17 mouse cellular contexts compared by ENCODE assay signal in genomic region chr19:12143356-12143755, GRCm38 (mm10). TPM values are rescaled to one million over a fixed set of nuclear protein-coding genes. Genes with fewer than 3 reads are reported as not detected.
DNase-seq lines count a peak whose midpoint lies in the region; ATAC-seq lines count a peak whose summit lies in the region.
"Had no signal": no experiment of that assay in that cellular context is flagged by ENCODE, and none has a peak within 500 bp of the region (broad histone marks: within the 10 kb centered on the region; RNA-seq: fewer than 3 reads in every experiment).

No protein-coding gene starts in this region.

- H3K9ac ChIP-seq in forebrain, embryonic 14.5 days (ENCODE audit: low read length): no peak overlapping the region
- H3K9ac ChIP-seq in forebrain, embryonic 13.5 days: no peak overlapping the region
- no peak overlapping the region for H3K9ac ChIP-seq in midbrain, embryonic 14.5 days (replicated peaks; ENCODE audit: low read length)
- no peak overlapping the region for H3K9ac ChIP-seq in midbrain, embryonic 16.5 days (ENCODE audit: low read depth, low read length)
- H3K9ac ChIP-seq: neural tube, embryonic 13.5 days had no signal

- no peaks in the 10 kb centered on the region for H3K9me3 ChIP-seq in forebrain, embryonic 14.5 days (replicated peaks; ENCODE audit: control insufficient read depth, low read length)
- no peaks in the 10 kb centered on the region for H3K9me3 ChIP-seq in forebrain, embryonic 13.5 days (replicated peaks)
- no peaks in the 10 kb centered on the region for H3K9me3 ChIP-seq in midbrain, embryonic 14.5 days (ENCODE audit: control insufficient read depth, low read length)
- H3K9me3 ChIP-seq in midbrain, embryonic 16.5 days (replicated peaks; ENCODE audit: control insufficient read depth, low read length, poor library complexity, severe bottlenecking): no peaks in the 10 kb centered on the region
- H3K9me3 ChIP-seq: neural tube, embryonic 13.5 days had no signal

- H3K36me3 ChIP-seq in forebrain, embryonic 14.5 days (ENCODE audit: control insufficient read depth, insufficient read depth, low read length): no peaks in the 10 kb centered on the region
- H3K36me3 ChIP-seq in forebrain, embryonic 13.5 days (ENCODE audit: poor library complexity, severe bottlenecking): no peaks in the 10 kb centered on the region
- no peaks in the 10 kb centered on the region for H3K36me3 ChIP-seq in midbrain, embryonic 14.5 days (ENCODE audit: control insufficient read depth, insufficient read depth, low read length)
- no peaks in the 10 kb centered on the region for H3K36me3 ChIP-seq in midbrain, embryonic 16.5 days (ENCODE audit: control insufficient read depth, insufficient read depth, low read length)
- H3K36me3 ChIP-seq: neural tube, embryonic 13.5 days had no signal

- no peak for ATAC-seq in forebrain, embryonic 14.5 days
- no peak for ATAC-seq in forebrain, embryonic 13.5 days
- ATAC-seq in midbrain, embryonic 14.5 days (ENCODE audit: low FRiP score, low TSS enrichment): no peak
- ATAC-seq in midbrain, embryonic 16.5 days: no peak
- ATAC-seq: inflammation-experienced regulatory T-cells, adult 6 months had no signal

- H3K4me3 ChIP-seq in forebrain, embryonic 14.5 days (ENCODE audit: low read depth, low read length): no peak overlapping the region
- no peak overlapping the region for H3K4me3 ChIP-seq in forebrain, embryonic 13.5 days
- H3K4me3 ChIP-seq in midbrain, embryonic 14.5 days (replicated peaks; ENCODE audit: low read depth, low read length): no peak overlapping the region
- H3K4me3 ChIP-seq in midbrain, embryonic 16.5 days (ENCODE audit: low read depth, low read length): no peak overlapping the region
- H3K4me3 ChIP-seq: neural tube, embryonic 13.5 days had no signal

- H3K4me2 ChIP-seq in forebrain, embryonic 14.5 days (ENCODE audit: low read length): no peak overlapping the region
- H3K4me2 ChIP-seq in forebrain, embryonic 13.5 days: no peak overlapping the region
- H3K4me2 ChIP-seq in midbrain, embryonic 14.5 days (ENCODE audit: low read length): no peak overlapping the region
- no peak overlapping the region for H3K4me2 ChIP-seq in midbrain, embryonic 16.5 days (ENCODE audit: low read length)
- H3K4me2 ChIP-seq: neural tube, embryonic 13.5 days had no signal

- DNase-seq in forebrain, embryonic 14.5 days (ENCODE audit: low spot score): peak; percentile 30
- peak; percentile 3 for DNase-seq in midbrain, embryonic 14.5 days
- peak; percentile 70 to 75 for DNase-seq in layer of hippocampus, adult 8-10 months (ENCODE audit: low spot score in 2 of 2)
- DNase-seq in right cerebral cortex, postnatal 25 days: peak; percentile 40
- DNase-seq in urinary bladder, postnatal 25 days (ENCODE audit: low spot score): no peak
- no peak for DNase-seq in thymus, postnatal 36 days
- DNase-seq: cerebellum, adult 18-20 months; lung, adult 2 months; thymus, postnatal 14 days had no signal

- no peaks in the 10 kb centered on the region for H3K4me1 ChIP-seq in forebrain, embryonic 14.5 days (ENCODE audit: control insufficient read depth, insufficient read depth, low read length)
- no peaks in the 10 kb centered on the region for H3K4me1 ChIP-seq in forebrain, embryonic 13.5 days
- H3K4me1 ChIP-seq in midbrain, embryonic 14.5 days (ENCODE audit: control insufficient read depth, insufficient read depth, low read length): no peaks in the 10 kb centered on the region
- H3K4me1 ChIP-seq in midbrain, embryonic 16.5 days (ENCODE audit: control insufficient read depth, insufficient read depth, low read length): peaks cover 2% of the 10 kb centered on the region; the same call in 1 of the 2 replicates
- H3K4me1 ChIP-seq: neural tube, embryonic 13.5 days had no signal

- H3K27ac ChIP-seq in forebrain, embryonic 14.5 days (ENCODE audit: low read depth, low read length): no peak overlapping the region
- H3K27ac ChIP-seq in forebrain, embryonic 13.5 days: no peak overlapping the region
- H3K27ac ChIP-seq in midbrain, embryonic 14.5 days (replicated peaks; ENCODE audit: low read depth, low read length): no peak overlapping the region
- no peak overlapping the region for H3K27ac ChIP-seq in midbrain, embryonic 16.5 days (ENCODE audit: low read length)
- H3K27ac ChIP-seq: neural tube, embryonic 13.5 days had no signal

- 44% methylated on average over 1 of the region's 1 CpGs for WGBS in forebrain, embryonic 14.5 days
- WGBS in forebrain, embryonic 13.5 days: 40% methylated on average over 1 of the region's 1 CpGs
- 29% methylated on average over 1 of the region's 1 CpGs for WGBS in midbrain, embryonic 14.5 days
- 25% methylated on average over 1 of the region's 1 CpGs for WGBS in midbrain, embryonic 16.5 days

- H3K27me3 ChIP-seq in forebrain, embryonic 14.5 days (replicated peaks; ENCODE audit: control insufficient read depth, insufficient read depth, low read length): no peaks in the 10 kb centered on the region
- H3K27me3 ChIP-seq in forebrain, embryonic 13.5 days: no peaks in the 10 kb centered on the region
- H3K27me3 ChIP-seq in midbrain, embryonic 14.5 days (ENCODE audit: control insufficient read depth, insufficient read depth, low read length): no peaks in the 10 kb centered on the region
- H3K27me3 ChIP-seq in midbrain, embryonic 16.5 days (ENCODE audit: control insufficient read depth, insufficient read depth, low read depth, low read length): no peaks in the 10 kb centered on the region
- H3K27me3 ChIP-seq: neural tube, embryonic 13.5 days had no signal

RNA-seq across cellular contexts. Expression of gene Olfr76, which starts 20.4 kb away (rescaled TPM):
- polyA plus RNA-seq in forebrain, embryonic 14.5 days (2014; fragmentation: Nextera tagmentation; extraction: Ambion mirVana): not detected in 2 replicates
- polyA plus RNA-seq in forebrain, embryonic 13.5 days (2015; fragmentation: Nextera tagmentation; extraction: Ambion mirVana): not detected in 2 replicates
- not detected in 2 replicates for polyA plus RNA-seq in midbrain, embryonic 14.5 days (2014; fragmentation: Nextera tagmentation; extraction: Ambion mirVana)
- not detected in 2 replicates for polyA plus RNA-seq in midbrain, embryonic 16.5 days (2015; fragmentation: Nextera tagmentation; extraction: Ambion mirVana)
- not detected for total RNA-seq in layer of hippocampus, adult 8-10 months (2022)
- total RNA-seq: adrenal gland, adult 18-20 months; left cerebral cortex, adult 8-10 months; MEL had no signal
- polyA plus RNA-seq: heart, embryonic 14.5 days; lung, adult 2 months; neural tube, embryonic 13.5 days had no signal

RNA-seq across cellular contexts. Expression of gene Olfr1555-ps1, which starts 26.6 kb away (rescaled TPM):
- polyA plus RNA-seq in forebrain, embryonic 14.5 days (2014; fragmentation: Nextera tagmentation; extraction: Ambion mirVana): not detected in 2 replicates
- not detected in 2 replicates for polyA plus RNA-seq in forebrain, embryonic 13.5 days (2015; fragmentation: Nextera tagmentation; extraction: Ambion mirVana)
- polyA plus RNA-seq in midbrain, embryonic 14.5 days (2014; fragmentation: Nextera tagmentation; extraction: Ambion mirVana): not detected in 2 replicates
- polyA plus RNA-seq in midbrain, embryonic 16.5 days (2015; fragmentation: Nextera tagmentation; extraction: Ambion mirVana): not detected in 2 replicates
- total RNA-seq in layer of hippocampus, adult 8-10 months (2022): not detected
- total RNA-seq: adrenal gland, adult 18-20 months; left cerebral cortex, adult 8-10 months; MEL had no signal
- polyA plus RNA-seq: heart, embryonic 14.5 days; lung, adult 2 months; neural tube, embryonic 13.5 days had no signal

RNA-seq across cellular contexts. Expression of gene Olfr1428, which starts 27.7 kb away (rescaled TPM):
- polyA plus RNA-seq in forebrain, embryonic 14.5 days (2014; fragmentation: Nextera tagmentation; extraction: Ambion mirVana): not detected in 2 replicates
- not detected in 2 replicates for polyA plus RNA-seq in forebrain, embryonic 13.5 days (2015; fragmentation: Nextera tagmentation; extraction: Ambion mirVana)
- not detected in 2 replicates for polyA plus RNA-seq in midbrain, embryonic 14.5 days (2014; fragmentation: Nextera tagmentation; extraction: Ambion mirVana)
- not detected in 2 replicates for polyA plus RNA-seq in midbrain, embryonic 16.5 days (2015; fragmentation: Nextera tagmentation; extraction: Ambion mirVana)
- not detected for total RNA-seq in layer of hippocampus, adult 8-10 months (2022)
- total RNA-seq: adrenal gland, adult 18-20 months; left cerebral cortex, adult 8-10 months; MEL had no signal
- polyA plus RNA-seq: heart, embryonic 14.5 days; inflammation-experienced regulatory T-cells, adult 6 months; lung, adult 2 months; neural tube, embryonic 13.5 days had no signal

RNA-seq across cellular contexts. Expression of gene Olfr1427, which starts 40.2 kb away (rescaled TPM):
- polyA plus RNA-seq in forebrain, embryonic 14.5 days (2014; fragmentation: Nextera tagmentation; extraction: Ambion mirVana): not detected in 2 replicates
- polyA plus RNA-seq in forebrain, embryonic 13.5 days (2015; fragmentation: Nextera tagmentation; extraction: Ambion mirVana): not detected in 2 replicates
- polyA plus RNA-seq in midbrain, embryonic 14.5 days (2014; fragmentation: Nextera tagmentation; extraction: Ambion mirVana): not detected in 2 replicates
- polyA plus RNA-seq in midbrain, embryonic 16.5 days (2015; fragmentation: Nextera tagmentation; extraction: Ambion mirVana): not detected in 2 replicates
- not detected for total RNA-seq in layer of hippocampus, adult 8-10 months (2022)
- total RNA-seq: adrenal gland, adult 18-20 months; left cerebral cortex, adult 8-10 months; MEL had no signal
- polyA plus RNA-seq: heart, embryonic 14.5 days; inflammation-experienced regulatory T-cells, adult 6 months; lung, adult 2 months; neural tube, embryonic 13.5 days had no signal

RNA-seq across cellular contexts. Expression of gene Olfr1426, which starts 51.5 kb away (rescaled TPM):
- not detected in 2 replicates for polyA plus RNA-seq in forebrain, embryonic 14.5 days (2014; fragmentation: Nextera tagmentation; extraction: Ambion mirVana)
- not detected in 2 replicates for polyA plus RNA-seq in forebrain, embryonic 13.5 days (2015; fragmentation: Nextera tagmentation; extraction: Ambion mirVana)
- not detected in 2 replicates for polyA plus RNA-seq in midbrain, embryonic 14.5 days (2014; fragmentation: Nextera tagmentation; extraction: Ambion mirVana)
- not detected in 2 replicates for polyA plus RNA-seq in midbrain, embryonic 16.5 days (2015; fragmentation: Nextera tagmentation; extraction: Ambion mirVana)
- not detected for total RNA-seq in layer of hippocampus, adult 8-10 months (2022)
- total RNA-seq: adrenal gland, adult 18-20 months; left cerebral cortex, adult 8-10 months; MEL had no signal
- polyA plus RNA-seq: heart, embryonic 14.5 days; inflammation-experienced regulatory T-cells, adult 6 months; lung, adult 2 months; neural tube, embryonic 13.5 days had no signal

Comparison
In these comparisons a context has a peak if more than half of its experiments do, and no peak if none do; other contexts are left out.
1. DNase-seq: peak in forebrain, embryonic 14.5 days (single experiment), midbrain, embryonic 14.5 days (single experiment), layer of hippocampus, adult 8-10 months (2 of 2) and right cerebral cortex, postnatal 25 days (single experiment); none in urinary bladder, postnatal 25 days (single experiment) and thymus, postnatal 36 days (0 of 2).